Mouse (Mus musculus) stomach, postnatal 0 days (tissue): ENCODE data around the gene Trub2.

ENCODE experiments used
- CTCF ChIP-seq: IDR thresholded peaks from 2 replicates; pipeline ENCODE4 v1.5.1; 2016; ENCODE audit warnings: antibody characterized with exemption, low read depth, mild to moderate bottlenecking, moderate library complexity
- EP300 ChIP-seq: optimal IDR thresholded peaks from 2 replicates; pipeline ENCODE3; 2016; ENCODE audit warnings: antibody characterized with exemption

GRCm38 (mm10) chr2:29738799-29739198 is 49.5 kb downstream of the Trub2 start:
- TF ChIP-seq EP300 (no peak), CTCF (no peak)
